Mouse (Mus musculus): Measurements from ENCODE around the gene Smc2. TPM values are rescaled to one million over a fixed set of nuclear protein-coding genes. Genes with fewer than 3 reads are reported as not detected.
A peak's percentile ranks its signal among the peaks of the same experiment; 100 is the strongest.
"Not testable (repeated sequence)": the region's sequence is repeated elsewhere in the genome, so short reads cannot be mapped to it uniquely, and the experiment has no call there.

The Smc2 gene
- 190 and 214 TPM in 2 replicates for polyA plus RNA-seq (2016; fragmentation: Nextera tagmentation; extraction: Ambion mirVana)

DNA sequence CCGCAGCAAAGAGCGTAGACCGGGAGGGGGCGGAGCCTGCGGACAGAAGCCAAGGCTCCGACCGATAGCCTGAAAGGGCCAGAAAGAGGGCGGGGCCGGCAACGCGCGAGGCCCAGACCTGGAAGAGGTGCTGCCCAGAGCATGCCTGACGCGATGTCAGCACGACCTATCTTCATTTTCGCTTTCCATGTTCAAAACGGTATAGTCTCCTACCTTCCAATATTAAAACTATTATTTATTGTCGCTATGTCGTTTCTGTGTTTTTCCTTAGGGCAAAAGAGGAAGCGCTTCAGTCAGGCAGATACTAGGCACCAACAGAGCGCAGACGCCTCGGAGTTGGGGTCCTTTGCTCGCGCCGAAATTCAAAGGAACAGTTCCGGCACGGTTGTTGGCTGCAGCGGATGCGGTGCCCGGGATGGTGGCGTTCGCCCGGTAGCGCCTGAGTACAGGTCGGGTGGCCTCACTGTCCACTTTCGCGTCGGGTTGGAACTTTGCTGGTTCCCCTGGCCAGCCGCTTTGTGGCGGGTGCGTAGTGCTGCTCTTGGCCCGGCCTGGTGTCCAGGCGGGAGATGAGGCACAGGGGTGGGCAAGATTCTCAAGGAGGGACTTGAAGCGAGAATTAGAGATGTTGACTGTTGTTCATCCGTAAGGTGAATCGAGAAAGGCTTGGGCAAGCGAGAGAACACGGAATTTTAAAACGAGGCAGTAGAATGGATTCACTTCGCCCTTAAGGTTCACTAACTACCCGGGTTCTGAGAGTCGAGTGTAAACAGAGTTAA, at the start of gene Smc2:
Smc2 (plus strand) TSS at position 358 of the 779 bp plus-strand sequence.
- peaks cover 26% of the 10 kb centered on the region for H3K36me3 ChIP-seq
- H3K4me3 ChIP-seq = peak within 1 kb of the TSS; percentile 88
- H3K4me1 ChIP-seq = peaks cover 5% of the 10 kb centered on the region; the same call in 1 of the 2 replicates
- WGBS = under 1% methylated on average over 53 of the region's 53 CpGs
- H3K9me3 ChIP-seq (replicated peaks) = no peaks in the 10 kb centered on the region
- H3K27ac ChIP-seq = peak within 1 kb of the TSS; percentile 92
- DNase-seq (ENCODE audit: low spot score) = peak; percentile 92
- H3K27me3 ChIP-seq (ENCODE audit: low read depth, poor library complexity, severe bottlenecking) = no peaks in the 10 kb centered on the region

- WGBS = 92% methylated on average over 2 of the region's 2 CpGs
- DNase-seq (ENCODE audit: low spot score) = no peak
- H3K4me3 ChIP-seq = no peak overlapping the region
- no peaks in the 10 kb centered on the region for H3K36me3 ChIP-seq
- no peaks in the 10 kb centered on the region for H3K4me1 ChIP-seq
- no peaks in the 10 kb centered on the region for H3K9me3 ChIP-seq (replicated peaks)
- no peak overlapping the region for H3K27ac ChIP-seq
- H3K27me3 ChIP-seq (ENCODE audit: low read depth, poor library complexity, severe bottlenecking) = no peaks in the 10 kb centered on the region
These were observed 27.5 kb upstream of the Smc2 start for GRCm38 (mm10) chr4:52411587-52411986.

GRCm38 (mm10) chr4:52423653-52424052, 15.4 kb upstream of the Smc2 start:
- Histone ChIP-seq H3K9me3 (replicated peaks) (no peaks in the 10 kb centered on the region), H3K36me3 (no peaks in the 10 kb centered on the region), H3K4me3 (no peak overlapping the region), H3K4me1 (peaks cover 4% of the 10 kb centered on the region; the same call in 1 of the 2 replicates), H3K27ac (no peak overlapping the region), H3K27me3 (ENCODE audit: low read depth, poor library complexity, severe bottlenecking) (no peaks in the 10 kb centered on the region)
- DNase-seq (ENCODE audit: low spot score) = no peak
- 42% methylated on average over 4 of the region's 4 CpGs for WGBS

- peak; percentile 54 for DNase-seq (ENCODE audit: low spot score)
- Histone ChIP-seq H3K9me3 (replicated peaks) (no peaks in the 10 kb centered on the region), H3K4me1 (peaks cover 22% of the 10 kb centered on the region), H3K4me3 (no peak overlapping the region), H3K27me3 (ENCODE audit: low read depth, poor library complexity, severe bottlenecking) (no peaks in the 10 kb centered on the region), H3K36me3 (no peaks in the 10 kb centered on the region), H3K27ac (peak overlapping the region; percentile 40; the same call in 1 of the 2 replicates)
- WGBS = 26% methylated on average over 7 of the region's 7 CpGs
These were observed 9.5 kb upstream of the Smc2 start for GRCm38 (mm10) chr4:52429310-52430198.

DNA sequence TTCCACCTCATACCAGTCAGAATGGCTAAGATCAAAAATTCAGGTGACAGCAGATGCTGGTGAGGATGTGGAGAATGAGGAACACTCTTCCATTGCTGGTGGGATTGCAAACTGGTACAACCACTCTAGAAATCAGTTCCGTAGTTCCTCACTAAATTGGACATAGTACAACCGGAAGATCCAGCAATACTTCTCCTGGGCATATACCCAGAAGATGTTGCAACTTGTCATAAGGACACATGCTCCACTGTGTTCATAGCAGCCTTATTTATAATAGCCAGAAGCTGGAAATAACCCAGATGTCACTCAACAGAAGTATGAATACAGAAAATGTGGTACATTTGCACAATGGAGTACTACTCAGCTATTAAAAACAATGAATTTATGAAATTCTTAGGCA, 3.5 kb upstream of the Smc2 start:
- H3K27ac ChIP-seq; DNase-seq (ENCODE audit: low spot score); H3K27me3 ChIP-seq (ENCODE audit: low read depth, poor library complexity, severe bottlenecking); H3K4me1 ChIP-seq; H3K4me3 ChIP-seq; H3K9me3 ChIP-seq (replicated peaks); H3K36me3 ChIP-seq: not testable (repeated sequence)
- 97% methylated on average over 2 of the region's 2 CpGs for WGBS

- no peaks in the 10 kb centered on the region for H3K9me3 ChIP-seq (replicated peaks)
- no peak for DNase-seq (ENCODE audit: low spot score)
- under 1% methylated on average over 20 of the region's 20 CpGs for whole genome bisulfite sequencing
- peak overlapping the region; percentile 92 for H3K27ac ChIP-seq
- peaks cover 19% of the 10 kb centered on the region for H3K36me3 ChIP-seq
- no peaks in the 10 kb centered on the region for H3K27me3 ChIP-seq (ENCODE audit: low read depth, poor library complexity, severe bottlenecking)
- peak overlapping the region; percentile 88 for H3K4me3 ChIP-seq
- H3K4me1 ChIP-seq = peaks cover 5% of the 10 kb centered on the region; the same call in 1 of the 2 replicates
These were observed 615 bp upstream of the Smc2 start for GRCm38 (mm10) chr4:52438371-52438885.

DNA sequence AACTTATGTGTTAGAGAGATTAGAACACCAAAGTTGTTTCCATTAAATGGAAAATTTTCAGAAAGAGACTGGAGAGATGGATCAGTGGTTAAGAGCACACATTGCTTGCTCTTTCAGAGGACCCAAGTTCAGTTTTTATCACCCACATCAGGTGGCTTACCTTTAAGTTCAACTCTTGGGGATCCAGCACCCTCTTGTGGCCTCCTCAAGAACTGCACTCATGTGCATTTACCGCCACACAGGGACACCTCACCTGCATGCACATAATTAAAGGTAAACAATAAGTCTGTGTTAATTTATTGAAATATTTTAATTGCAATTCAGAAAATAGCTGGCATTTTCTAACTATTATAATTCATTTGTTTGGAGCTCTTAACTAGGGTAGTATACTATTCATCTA, 20.7 kb downstream of the Smc2 start:
- 100% methylated on average over 1 of the region's 1 CpGs for WGBS
- no peak for DNase-seq (ENCODE audit: low spot score)
- peaks cover 97% of the 10 kb centered on the region for H3K36me3 ChIP-seq

GRCm38 (mm10) chr4:52461321-52461720, 22.3 kb downstream of the Smc2 start:
- Histone ChIP-seq H3K4me3 (no peak overlapping the region), H3K9me3 (replicated peaks) (no peaks in the 10 kb centered on the region), H3K27me3 (ENCODE audit: low read depth, poor library complexity, severe bottlenecking) (no peaks in the 10 kb centered on the region), H3K27ac (no peak overlapping the region), H3K4me1 (no peaks in the 10 kb centered on the region), H3K36me3 (peaks cover 95% of the 10 kb centered on the region)
- 95% methylated on average over 5 of the region's 5 CpGs for WGBS
- DNase-seq (ENCODE audit: low spot score) = no peak

More for the DNA sequence above, 20.7 kb downstream of the Smc2 start:
- no peak overlapping the region for H3K27ac ChIP-seq
- H3K4me3 ChIP-seq = no peak overlapping the region
- H3K4me1 ChIP-seq = no peaks in the 10 kb centered on the region
- H3K9me3 ChIP-seq (replicated peaks) = no peaks in the 10 kb centered on the region
- no peaks in the 10 kb centered on the region for H3K27me3 ChIP-seq (ENCODE audit: low read depth, poor library complexity, severe bottlenecking)

- Histone ChIP-seq H3K9me3 (replicated peaks) (no peaks in the 10 kb centered on the region), H3K27ac (no peak overlapping the region), H3K4me1 (no peaks in the 10 kb centered on the region), H3K4me3 (no peak overlapping the region), H3K36me3 (peaks cover 97% of the 10 kb centered on the region), H3K27me3 (ENCODE audit: low read depth, poor library complexity, severe bottlenecking) (no peaks in the 10 kb centered on the region)
- 85% methylated on average over 3 of the region's 3 CpGs for WGBS
- no peak for DNase-seq (ENCODE audit: low spot score)
These were observed 34.4 kb downstream of the Smc2 start for GRCm38 (mm10) chr4:52473431-52473830.

DNA sequence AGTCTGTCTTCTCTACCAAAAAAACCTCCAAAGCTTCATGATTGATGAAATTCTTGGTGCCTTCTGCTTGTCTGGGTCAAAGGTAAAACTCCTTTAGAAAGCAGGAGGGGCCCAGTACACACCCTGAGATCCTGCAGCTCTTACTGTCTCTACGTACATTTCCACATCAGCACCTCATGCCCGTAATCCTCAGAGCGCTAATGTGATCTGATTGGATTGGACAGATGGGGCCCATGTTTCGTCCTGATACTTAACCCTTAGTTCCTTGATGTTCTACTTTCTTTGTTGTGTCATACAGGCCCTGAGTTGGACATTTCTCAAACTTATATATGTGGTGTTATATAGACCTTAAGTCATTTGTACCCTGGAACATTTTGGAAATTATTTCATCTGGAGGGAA, 48.4 kb downstream of the Smc2 start:
- no peak overlapping the region for H3K27ac ChIP-seq
- no peak for DNase-seq (ENCODE audit: low spot score)
- H3K4me3 ChIP-seq = no peak overlapping the region
- WGBS = 95% methylated on average over 4 of the region's 4 CpGs
- no peaks in the 10 kb centered on the region for H3K4me1 ChIP-seq
- H3K27me3 ChIP-seq (ENCODE audit: low read depth, poor library complexity, severe bottlenecking) = no peaks in the 10 kb centered on the region
- H3K9me3 ChIP-seq (replicated peaks) = no peaks in the 10 kb centered on the region
- H3K36me3 ChIP-seq = peaks cover 63% of the 10 kb centered on the region

DNA sequence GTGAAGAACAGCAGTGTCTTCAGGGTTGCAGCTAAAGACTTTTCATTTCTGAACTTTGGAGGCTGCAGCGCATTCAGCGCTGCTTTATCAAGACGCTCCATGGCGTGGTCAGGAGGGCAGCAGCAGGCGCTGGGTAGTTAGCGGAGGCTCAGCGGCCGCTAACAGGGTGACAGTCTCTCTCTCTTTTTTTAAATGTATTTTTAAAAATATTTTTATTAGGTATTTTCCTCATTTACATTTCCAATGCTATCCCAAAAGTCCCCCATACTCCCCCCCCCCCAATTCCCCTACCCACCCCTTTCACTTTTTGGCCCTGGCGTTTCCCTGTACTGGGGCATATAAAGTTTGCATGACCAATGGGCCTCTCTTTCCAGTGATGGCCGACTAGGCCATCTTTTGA, 58.1 kb downstream of the Smc2 start, which contains the start of gene Vma21-ps:
Vma21-ps (minus strand) TSS at position 101 of the 400 bp plus-strand sequence.
- 93% methylated on average over 10 of the region's 10 CpGs for WGBS
- H3K36me3 ChIP-seq; DNase-seq (ENCODE audit: low spot score); H3K4me3 ChIP-seq; H3K9me3 ChIP-seq (replicated peaks); H3K27me3 ChIP-seq (ENCODE audit: low read depth, poor library complexity, severe bottlenecking); H3K27ac ChIP-seq; H3K4me1 ChIP-seq: not testable (repeated sequence)

DNA sequence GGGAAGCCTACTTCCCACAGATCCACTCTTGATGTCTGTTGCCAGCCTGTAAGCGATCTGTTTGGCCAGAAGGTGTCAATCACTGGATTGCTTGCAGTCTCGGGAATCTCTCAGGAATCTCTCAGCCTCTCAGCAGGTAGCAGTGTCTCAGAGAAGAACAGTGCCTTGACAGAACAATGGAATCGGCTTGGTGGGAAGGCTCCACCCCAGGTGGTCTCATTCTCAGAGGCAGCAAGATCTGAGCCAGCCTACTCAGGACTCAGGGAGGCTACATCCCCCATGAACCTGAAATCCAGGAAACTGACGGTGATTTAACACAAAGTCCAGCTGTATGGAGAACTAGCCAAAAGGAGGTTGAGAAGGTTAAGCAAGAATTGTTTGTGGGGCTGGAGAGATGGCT, 78.5 kb downstream of the Smc2 start:
- H3K27me3 ChIP-seq (ENCODE audit: low read depth, poor library complexity, severe bottlenecking) = no peaks in the 10 kb centered on the region
- no peaks in the 10 kb centered on the region for H3K4me1 ChIP-seq
- H3K4me3 ChIP-seq = no peak overlapping the region
- 18% methylated on average over 4 of the region's 4 CpGs for WGBS
- no peak for DNase-seq (ENCODE audit: low spot score)
- H3K9me3 ChIP-seq (replicated peaks) = no peaks in the 10 kb centered on the region
- no peaks in the 10 kb centered on the region for H3K36me3 ChIP-seq
- H3K27ac ChIP-seq = no peak overlapping the region

- Histone ChIP-seq H3K27me3 (ENCODE audit: low read depth, poor library complexity, severe bottlenecking) (no peaks in the 10 kb centered on the region), H3K36me3 (no peaks in the 10 kb centered on the region), H3K4me3 (no peak overlapping the region), H3K9me3 (replicated peaks) (no peaks in the 10 kb centered on the region), H3K27ac (no peak overlapping the region), H3K4me1 (no peaks in the 10 kb centered on the region)
- WGBS = 89% methylated on average over 5 of the region's 5 CpGs
- no peak for DNase-seq (ENCODE audit: low spot score)
These were observed 80.3 kb downstream of the Smc2 start for GRCm38 (mm10) chr4:52519301-52519700.
